Mouse (Mus musculus): ENCODE data around the gene Retreg2. TPM values are rescaled to one million over a fixed set of nuclear protein-coding genes. Genes with fewer than 3 reads are reported as not detected.

Retreg2 gene
- polyA plus RNA-seq, 1 experiment from 2014 or later = 51.1 TPM

GRCm38 (mm10) chr1:75158990-75159389 lies 16.4 kb downstream of the Retreg2 start:
- no peaks in the 10 kb centered on the region for H3K36me3 ChIP-seq (ENCODE audit: control insufficient read depth, insufficient read depth, low read length)
- H3K27ac ChIP-seq (ENCODE audit: low read depth) = no peak overlapping the region
- no peak for ATAC-seq (replicated peaks; ENCODE audit: low FRiP score, low TSS enrichment, low read depth)

DNA sequence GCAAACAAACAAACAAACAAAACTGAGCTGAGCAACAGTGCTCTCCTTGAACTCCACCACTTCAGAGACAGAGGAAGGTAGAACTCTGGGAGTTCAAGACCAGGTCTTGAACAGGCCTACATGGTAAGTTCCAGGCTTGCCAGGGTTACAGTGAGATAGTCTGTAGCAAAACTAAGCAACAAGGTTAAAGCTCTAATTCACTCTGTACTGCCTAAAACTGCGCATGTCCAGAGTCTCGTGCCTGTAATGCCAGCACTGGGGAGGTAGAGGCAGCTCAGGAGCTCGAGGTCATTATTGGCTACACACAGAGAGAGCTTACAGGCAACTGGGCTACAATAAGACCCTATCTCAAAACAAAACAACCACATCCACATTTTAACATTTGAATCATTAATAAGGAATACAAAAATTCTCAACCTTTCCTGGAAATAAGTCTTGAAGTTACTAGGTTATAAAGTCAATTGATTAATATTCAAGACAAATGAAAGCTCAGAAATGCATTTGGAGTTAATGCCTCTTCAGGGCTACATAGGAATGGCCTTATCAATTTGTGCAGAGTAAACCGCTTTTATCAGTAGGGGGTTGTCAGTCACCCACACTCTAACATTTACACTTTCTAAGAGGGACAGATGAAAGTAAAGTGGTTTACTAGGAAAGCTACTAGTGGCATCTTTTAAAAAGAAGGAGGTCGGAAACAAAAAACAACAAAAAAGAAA lies 17.1 kb downstream of the Retreg2 start:
- H3K9ac ChIP-seq (ENCODE audit: low read length) = no peak overlapping the region
- H3K4me3 ChIP-seq (ENCODE audit: low read depth, low read length) = no peak overlapping the region
- H3K36me3 ChIP-seq (ENCODE audit: control insufficient read depth, insufficient read depth, low read length) = no peaks in the 10 kb centered on the region
- no peaks in the 10 kb centered on the region for H3K4me1 ChIP-seq (replicated peaks; ENCODE audit: control insufficient read depth, insufficient read depth, low read length)
- 64% methylated on average over 5 of the region's 5 CpGs for WGBS
- DNase-seq (ENCODE audit: low spot score) (no peak), ATAC-seq (replicated peaks; ENCODE audit: low FRiP score, low TSS enrichment, low read depth) (no peak)
- H3K27me3 ChIP-seq (replicated peaks; ENCODE audit: control insufficient read depth, insufficient read depth, low read length) = no peaks in the 10 kb centered on the region
- H3K27ac ChIP-seq (ENCODE audit: low read depth) = no peak overlapping the region
- no peaks in the 10 kb centered on the region for H3K9me3 ChIP-seq (ENCODE audit: control insufficient read depth, low read length)
- no peak overlapping the region for H3K4me2 ChIP-seq (ENCODE audit: low read length)

More at GRCm38 (mm10) chr1:75158990-75159389, 16.4 kb downstream of the Retreg2 start:
- no peaks in the 10 kb centered on the region for H3K4me1 ChIP-seq (replicated peaks; ENCODE audit: control insufficient read depth, insufficient read depth, low read length)
- no peak for DNase-seq (ENCODE audit: low spot score)
- no peaks in the 10 kb centered on the region for H3K27me3 ChIP-seq (replicated peaks; ENCODE audit: control insufficient read depth, insufficient read depth, low read length)
- no peaks in the 10 kb centered on the region for H3K9me3 ChIP-seq (ENCODE audit: control insufficient read depth, low read length)
- no peak overlapping the region for H3K4me3 ChIP-seq (ENCODE audit: low read depth, low read length)
- no peak overlapping the region for H3K4me2 ChIP-seq (ENCODE audit: low read length)
- H3K9ac ChIP-seq (ENCODE audit: low read length) = no peak overlapping the region

GRCm38 (mm10) chr1:75160256-75160617 lies 17.7 kb downstream of the Retreg2 start:
- Histone ChIP-seq H3K27me3 (replicated peaks; ENCODE audit: control insufficient read depth, insufficient read depth, low read length) (no peaks in the 10 kb centered on the region), H3K36me3 (ENCODE audit: control insufficient read depth, insufficient read depth, low read length) (no peaks in the 10 kb centered on the region), H3K9ac (ENCODE audit: low read length) (no peak overlapping the region), H3K27ac (ENCODE audit: low read depth) (no peak overlapping the region), H3K4me2 (ENCODE audit: low read length) (no peak overlapping the region), H3K4me1 (replicated peaks; ENCODE audit: control insufficient read depth, insufficient read depth, low read length) (no peaks in the 10 kb centered on the region), H3K9me3 (ENCODE audit: control insufficient read depth, low read length) (no peaks in the 10 kb centered on the region), H3K4me3 (ENCODE audit: low read depth, low read length) (no peak overlapping the region)
- 88% methylated on average over 4 of the region's 4 CpGs for WGBS
- DNase-seq (ENCODE audit: low spot score) (no peak), ATAC-seq (replicated peaks; ENCODE audit: low FRiP score, low TSS enrichment, low read depth) (no peak)

- Histone ChIP-seq H3K9me3 (ENCODE audit: control insufficient read depth, low read length) (no peaks in the 10 kb centered on the region), H3K4me1 (replicated peaks; ENCODE audit: control insufficient read depth, insufficient read depth, low read length) (peaks cover 4% of the 10 kb centered on the region; the same call in 1 of the 2 replicates), H3K4me2 (ENCODE audit: low read length) (peak overlapping the region; percentile 67), H3K36me3 (ENCODE audit: control insufficient read depth, insufficient read depth, low read length) (peaks cover 32% of the 10 kb centered on the region), H3K4me3 (ENCODE audit: low read depth, low read length) (peak overlapping the region; percentile 76), H3K9ac (ENCODE audit: low read length) (peak overlapping the region; percentile 58), H3K27ac (ENCODE audit: low read depth) (no peak overlapping the region), H3K27me3 (replicated peaks; ENCODE audit: control insufficient read depth, insufficient read depth, low read length) (no peaks in the 10 kb centered on the region)
- ATAC-seq (replicated peaks; ENCODE audit: low FRiP score, low TSS enrichment, low read depth) (peak; percentile 63; the same call in 1 of the 2 replicates), DNase-seq (ENCODE audit: low spot score) (no peak)
- 6% methylated on average over 7 of the region's 7 CpGs for WGBS
Observed at GRCm38 (mm10) chr1:75168093-75168471, 25.5 kb downstream of the Retreg2 start.

GRCm38 (mm10) chr1:75168472-75169464 lies 26.2 kb downstream of the Retreg2 start, which contains the start of gene Zfand2b:
Zfand2b (plus strand) TSS chr1:75168646.
- peaks cover 39% of the 10 kb centered on the region for H3K36me3 ChIP-seq (ENCODE audit: control insufficient read depth, insufficient read depth, low read length)
- no peaks in the 10 kb centered on the region for H3K27me3 ChIP-seq (replicated peaks; ENCODE audit: control insufficient read depth, insufficient read depth, low read length)
- H3K4me3 ChIP-seq (ENCODE audit: low read depth, low read length) = peak within 1 kb of the TSS; percentile 76
- DNase-seq (ENCODE audit: low spot score) (peak; percentile 99), ATAC-seq (replicated peaks; ENCODE audit: low FRiP score, low TSS enrichment, low read depth) (peak; percentile 99)
- peak within 1 kb of the TSS; percentile 67 for H3K4me2 ChIP-seq (ENCODE audit: low read length)
- H3K4me1 ChIP-seq (replicated peaks; ENCODE audit: control insufficient read depth, insufficient read depth, low read length) = peaks cover 4% of the 10 kb centered on the region; the same call in 1 of the 2 replicates
- H3K9ac ChIP-seq (ENCODE audit: low read length) = peak within 1 kb of the TSS; percentile 58
- H3K9me3 ChIP-seq (ENCODE audit: control insufficient read depth, low read length) = no peaks in the 10 kb centered on the region
- peak within 1 kb of the TSS; percentile 67 for H3K27ac ChIP-seq (ENCODE audit: low read depth)
- WGBS = under 1% methylated on average over 59 of the region's 59 CpGs

GRCm38 (mm10) chr1:75179334-75180104 lies 36.9 kb downstream of the Retreg2 start:
- no peak for DNase-seq (ENCODE audit: low spot score)
- no peaks in the 10 kb centered on the region for H3K9me3 ChIP-seq (ENCODE audit: control insufficient read depth, low read length)
- H3K4me1 ChIP-seq (replicated peaks; ENCODE audit: control insufficient read depth, insufficient read depth, low read length) = peaks cover 5% of the 10 kb centered on the region; the same call in 1 of the 2 replicates
- H3K9ac ChIP-seq (ENCODE audit: low read length) = peak overlapping the region; percentile 51
- ATAC-seq (replicated peaks; ENCODE audit: low FRiP score, low TSS enrichment, low read depth) = peak; percentile 36
- 6% methylated on average over 23 of the region's 23 CpGs for WGBS
- H3K4me3 ChIP-seq (ENCODE audit: low read depth, low read length) = peak overlapping the region; percentile 66
- no peaks in the 10 kb centered on the region for H3K27me3 ChIP-seq (replicated peaks; ENCODE audit: control insufficient read depth, insufficient read depth, low read length)
- peak overlapping the region; percentile 91 for H3K4me2 ChIP-seq (ENCODE audit: low read length)
- no peak overlapping the region for H3K27ac ChIP-seq (ENCODE audit: low read depth)
- peaks cover 38% of the 10 kb centered on the region for H3K36me3 ChIP-seq (ENCODE audit: control insufficient read depth, insufficient read depth, low read length)

- H3K4me3 ChIP-seq (ENCODE audit: low read depth, low read length) = peak within 1 kb of the TSS; percentile 66
- peaks cover 5% of the 10 kb centered on the region; the same call in 1 of the 2 replicates for H3K4me1 ChIP-seq (replicated peaks; ENCODE audit: control insufficient read depth, insufficient read depth, low read length)
- H3K4me2 ChIP-seq (ENCODE audit: low read length) = peak within 1 kb of the TSS; percentile 91
- peaks cover 44% of the 10 kb centered on the region for H3K36me3 ChIP-seq (ENCODE audit: control insufficient read depth, insufficient read depth, low read length)
- DNase-seq (ENCODE audit: low spot score) = peak; percentile 90
- H3K9me3 ChIP-seq (ENCODE audit: control insufficient read depth, low read length) = no peaks in the 10 kb centered on the region
- no peaks in the 10 kb centered on the region for H3K27me3 ChIP-seq (replicated peaks; ENCODE audit: control insufficient read depth, insufficient read depth, low read length)
- under 1% methylated on average over 31 of the region's 31 CpGs for WGBS
- H3K27ac ChIP-seq (ENCODE audit: low read depth) = no peak within 1 kb of the TSS
- peak; percentile 89 for ATAC-seq (replicated peaks; ENCODE audit: low FRiP score, low TSS enrichment, low read depth)
- peak within 1 kb of the TSS; percentile 51 for H3K9ac ChIP-seq (ENCODE audit: low read length)
Observed at GRCm38 (mm10) chr1:75180105-75180590, 37.6 kb downstream of the Retreg2 start, which contains the start of gene Abcb6. Abcb6 (minus strand) TSS chr1:75180392.

DNA sequence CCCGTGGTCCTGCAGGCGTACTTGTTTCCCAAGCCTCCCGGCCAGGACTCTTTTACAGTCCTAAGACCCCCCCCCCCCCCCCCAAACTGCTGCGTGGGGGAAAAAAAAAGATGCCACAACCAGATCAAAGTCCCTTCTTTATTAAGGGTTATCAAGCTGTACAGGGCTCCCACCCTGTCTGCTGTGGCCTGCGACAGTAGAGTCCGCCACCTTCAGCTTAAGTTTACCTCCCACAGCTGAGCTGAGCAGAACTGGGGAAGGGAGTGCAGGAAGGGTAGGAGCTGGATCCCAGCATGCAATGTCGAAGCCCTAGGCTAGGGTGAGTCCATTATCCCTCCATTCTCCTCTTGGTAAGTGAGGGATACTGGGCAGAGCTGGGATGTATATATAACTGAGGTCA lies 38.2 kb downstream of the Retreg2 start:
- Histone ChIP-seq H3K4me1 (replicated peaks; ENCODE audit: control insufficient read depth, insufficient read depth, low read length) (peaks cover 5% of the 10 kb centered on the region; the same call in 1 of the 2 replicates), H3K9ac (ENCODE audit: low read length) (no peak overlapping the region), H3K36me3 (ENCODE audit: control insufficient read depth, insufficient read depth, low read length) (peaks cover 45% of the 10 kb centered on the region), H3K9me3 (ENCODE audit: control insufficient read depth, low read length) (no peaks in the 10 kb centered on the region), H3K4me3 (ENCODE audit: low read depth, low read length) (peak overlapping the region; percentile 66; the same call in 1 of the 2 replicates), H3K27ac (ENCODE audit: low read depth) (no peak overlapping the region), H3K4me2 (ENCODE audit: low read length) (peak overlapping the region; percentile 91), H3K27me3 (replicated peaks; ENCODE audit: control insufficient read depth, insufficient read depth, low read length) (no peaks in the 10 kb centered on the region)
- WGBS = 27% methylated on average over 7 of the region's 7 CpGs
- ATAC-seq (replicated peaks; ENCODE audit: low FRiP score, low TSS enrichment, low read depth) (no peak), DNase-seq (ENCODE audit: low spot score) (no peak)

Measured in intestine, embryonic 14.5 days (tissue).